Mouse (Mus musculus): ENCODE data around the gene Notch2.

The Notch2 gene

GRCm38 (mm10) chr3:98093954-98094353, 80.6 kb downstream of the Notch2 start:
- Histone ChIP-seq H3K27me3 (ENCODE audit: control insufficient read depth, insufficient read depth, low read length, poor library complexity, severe bottlenecking) (no peaks in the 10 kb centered on the region; the same call in 1 of the 2 replicates), H3K36me3 (ENCODE audit: control insufficient read depth, insufficient read depth, low read length, poor library complexity, severe bottlenecking) (peaks cover 24% of the 10 kb centered on the region)
- no peak for DNase-seq (ENCODE audit: low read depth, low spot score)

- H3K36me3 ChIP-seq (ENCODE audit: control insufficient read depth, insufficient read depth, low read length, poor library complexity, severe bottlenecking): peaks cover 29% of the 10 kb centered on the region
- no peaks in the 10 kb centered on the region; the same call in 1 of the 2 replicates for H3K27me3 ChIP-seq (ENCODE audit: control insufficient read depth, insufficient read depth, low read length, poor library complexity, severe bottlenecking)
- DNase-seq (ENCODE audit: low read depth, low spot score): no peak
Observed at GRCm38 (mm10) chr3:98094629-98095583, 81.6 kb downstream of the Notch2 start.

- Histone ChIP-seq H3K27me3 (ENCODE audit: control insufficient read depth, insufficient read depth, low read length, poor library complexity, severe bottlenecking) (no peaks in the 10 kb centered on the region; the same call in 1 of the 2 replicates), H3K36me3 (ENCODE audit: control insufficient read depth, insufficient read depth, low read length, poor library complexity, severe bottlenecking) (peaks cover 25% of the 10 kb centered on the region)
- no peak for DNase-seq (ENCODE audit: low read depth, low spot score)
Observed at GRCm38 (mm10) chr3:98096981-98097380, 83.7 kb downstream of the Notch2 start.

GRCm38 (mm10) chr3:98098676-98099075, 85.3 kb downstream of the Notch2 start:
- peaks cover 30% of the 10 kb centered on the region for H3K36me3 ChIP-seq (ENCODE audit: control insufficient read depth, insufficient read depth, low read length, poor library complexity, severe bottlenecking)
- no peak for DNase-seq (ENCODE audit: low read depth, low spot score)
- no peaks in the 10 kb centered on the region; the same call in 1 of the 2 replicates for H3K27me3 ChIP-seq (ENCODE audit: control insufficient read depth, insufficient read depth, low read length, poor library complexity, severe bottlenecking)

GRCm38 (mm10) chr3:98099287-98099686, 86.0 kb downstream of the Notch2 start:
- DNase-seq (ENCODE audit: low read depth, low spot score): peak; percentile 67
- Histone ChIP-seq H3K36me3 (ENCODE audit: control insufficient read depth, insufficient read depth, low read length, poor library complexity, severe bottlenecking) (peaks cover 30% of the 10 kb centered on the region), H3K27me3 (ENCODE audit: control insufficient read depth, insufficient read depth, low read length, poor library complexity, severe bottlenecking) (no peaks in the 10 kb centered on the region; the same call in 1 of the 2 replicates)

- no peak for DNase-seq (ENCODE audit: low read depth, low spot score)
- peaks cover 41% of the 10 kb centered on the region for H3K36me3 ChIP-seq (ENCODE audit: control insufficient read depth, insufficient read depth, low read length, poor library complexity, severe bottlenecking)
Observed at GRCm38 (mm10) chr3:98101541-98101940, 88.2 kb downstream of the Notch2 start.

GRCm38 (mm10) chr3:98104851-98105471, 91.6 kb downstream of the Notch2 start:
- no peak for DNase-seq (ENCODE audit: low read depth, low spot score)
- H3K27me3 ChIP-seq (ENCODE audit: control insufficient read depth, insufficient read depth, low read length, poor library complexity, severe bottlenecking): no peaks in the 10 kb centered on the region

More at GRCm38 (mm10) chr3:98101541-98101940, 88.2 kb downstream of the Notch2 start:
- H3K27me3 ChIP-seq (ENCODE audit: control insufficient read depth, insufficient read depth, low read length, poor library complexity, severe bottlenecking): no peaks in the 10 kb centered on the region

GRCm38 (mm10) chr3:98105496-98105895, 92.2 kb downstream of the Notch2 start:
- Histone ChIP-seq H3K36me3 (ENCODE audit: control insufficient read depth, insufficient read depth, low read length, poor library complexity, severe bottlenecking) (peaks cover 40% of the 10 kb centered on the region), H3K27me3 (ENCODE audit: control insufficient read depth, insufficient read depth, low read length, poor library complexity, severe bottlenecking) (no peaks in the 10 kb centered on the region)
- no peak for DNase-seq (ENCODE audit: low read depth, low spot score)

More at GRCm38 (mm10) chr3:98104851-98105471, 91.6 kb downstream of the Notch2 start:
- peaks cover 40% of the 10 kb centered on the region for H3K36me3 ChIP-seq (ENCODE audit: control insufficient read depth, insufficient read depth, low read length, poor library complexity, severe bottlenecking)

GRCm38 (mm10) chr3:98106115-98106514, 92.8 kb downstream of the Notch2 start:
- Histone ChIP-seq H3K27me3 (ENCODE audit: control insufficient read depth, insufficient read depth, low read length, poor library complexity, severe bottlenecking) (no peaks in the 10 kb centered on the region), H3K36me3 (ENCODE audit: control insufficient read depth, insufficient read depth, low read length, poor library complexity, severe bottlenecking) (peaks cover 42% of the 10 kb centered on the region)
- DNase-seq (ENCODE audit: low read depth, low spot score): no peak

- no peak for DNase-seq (ENCODE audit: low read depth, low spot score)
- H3K27me3 ChIP-seq (ENCODE audit: control insufficient read depth, insufficient read depth, low read length, poor library complexity, severe bottlenecking): no peaks in the 10 kb centered on the region
- H3K36me3 ChIP-seq (ENCODE audit: control insufficient read depth, insufficient read depth, low read length, poor library complexity, severe bottlenecking): peaks cover 48% of the 10 kb centered on the region
Observed at GRCm38 (mm10) chr3:98106590-98107313, 93.4 kb downstream of the Notch2 start.

- no peak for DNase-seq (ENCODE audit: low read depth, low spot score)
- peaks cover 44% of the 10 kb centered on the region for H3K36me3 ChIP-seq (ENCODE audit: control insufficient read depth, insufficient read depth, low read length, poor library complexity, severe bottlenecking)
- no peaks in the 10 kb centered on the region for H3K27me3 ChIP-seq (ENCODE audit: control insufficient read depth, insufficient read depth, low read length, poor library complexity, severe bottlenecking)
Observed at GRCm38 (mm10) chr3:98108416-98108815, 95.1 kb downstream of the Notch2 start.

- no peak for DNase-seq (ENCODE audit: low read depth, low spot score)
- H3K36me3 ChIP-seq (ENCODE audit: control insufficient read depth, insufficient read depth, low read length, poor library complexity, severe bottlenecking): peaks cover 46% of the 10 kb centered on the region
- no peaks in the 10 kb centered on the region for H3K27me3 ChIP-seq (ENCODE audit: control insufficient read depth, insufficient read depth, low read length, poor library complexity, severe bottlenecking)
Observed at GRCm38 (mm10) chr3:98108866-98109265, 95.5 kb downstream of the Notch2 start.

GRCm38 (mm10) chr3:98110610-98111009, 97.3 kb downstream of the Notch2 start:
- no peak for DNase-seq (ENCODE audit: low read depth, low spot score)

GRCm38 (mm10) chr3:98118252-98118651, 104.9 kb downstream of the Notch2 start:
- DNase-seq (ENCODE audit: low read depth, low spot score): no peak
- Histone ChIP-seq H3K27me3 (ENCODE audit: control insufficient read depth, insufficient read depth, low read length, poor library complexity, severe bottlenecking) (no peaks in the 10 kb centered on the region), H3K36me3 (ENCODE audit: control insufficient read depth, insufficient read depth, low read length, poor library complexity, severe bottlenecking) (peaks cover 39% of the 10 kb centered on the region)

More at GRCm38 (mm10) chr3:98110610-98111009, 97.3 kb downstream of the Notch2 start:
- Histone ChIP-seq H3K36me3 (ENCODE audit: control insufficient read depth, insufficient read depth, low read length, poor library complexity, severe bottlenecking) (peaks cover 42% of the 10 kb centered on the region), H3K27me3 (ENCODE audit: control insufficient read depth, insufficient read depth, low read length, poor library complexity, severe bottlenecking) (no peaks in the 10 kb centered on the region)

All from splenic B cell, adult 2 months (primary cell).